Mouse (Mus musculus): ENCODE data around the gene Pip5k1c.

Gene Pip5k1c

DNA sequence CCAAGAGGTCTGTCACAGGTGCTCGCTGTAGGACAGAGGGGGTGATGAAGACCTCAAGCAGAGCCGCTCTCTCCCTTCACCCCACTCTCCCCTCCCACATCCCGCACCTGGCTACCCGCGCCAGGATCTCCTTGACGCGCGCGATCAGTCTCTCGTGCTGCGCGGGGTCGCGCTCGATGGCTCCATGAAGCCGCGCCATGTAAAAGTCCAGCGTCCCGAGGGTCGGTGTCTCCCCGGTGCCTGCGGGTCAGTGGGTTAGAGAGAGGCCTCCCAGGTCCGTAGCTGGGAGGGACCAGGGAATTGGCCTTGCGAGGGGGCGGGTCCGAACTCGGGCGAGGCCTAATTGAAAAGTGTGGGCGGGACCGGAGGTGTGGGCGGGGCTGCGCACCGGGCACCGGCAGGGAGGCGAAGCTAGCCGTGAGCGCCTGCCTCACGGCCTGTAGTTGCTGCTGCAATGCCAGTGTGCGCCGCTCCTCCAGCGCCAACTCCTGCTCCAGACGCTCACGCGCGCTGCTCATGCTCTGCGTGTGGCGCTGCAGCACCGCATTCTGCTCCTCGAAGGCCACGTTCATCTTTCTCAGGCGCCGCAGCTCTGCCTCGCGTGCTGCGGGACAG, 53.8 kb downstream of the Pip5k1c start:
- peak; percentile 79 for DNase-seq (ENCODE audit: low spot score)

DNA sequence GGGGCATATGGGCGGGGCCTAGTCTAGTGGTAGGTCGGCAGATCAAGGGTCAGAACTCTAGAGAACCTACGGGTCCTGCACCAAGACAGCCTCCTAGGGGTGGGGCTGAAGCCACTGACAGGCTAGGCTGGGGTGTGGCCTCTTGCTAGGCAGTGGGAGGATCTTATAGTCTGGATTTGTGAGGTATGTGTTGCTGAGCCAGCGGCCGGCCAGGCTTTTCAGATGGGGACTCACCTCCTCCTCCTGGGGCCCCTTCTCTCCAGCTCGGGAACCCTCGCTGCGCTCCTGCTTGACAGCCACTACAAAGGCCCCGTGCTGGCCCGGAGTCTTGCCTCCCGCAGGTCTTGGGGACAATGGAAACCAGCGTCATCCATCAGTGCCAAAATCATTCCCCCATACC, 56.4 kb downstream of the Pip5k1c start:
- DNase-seq (ENCODE audit: low spot score) = peak; percentile 66

DNA sequence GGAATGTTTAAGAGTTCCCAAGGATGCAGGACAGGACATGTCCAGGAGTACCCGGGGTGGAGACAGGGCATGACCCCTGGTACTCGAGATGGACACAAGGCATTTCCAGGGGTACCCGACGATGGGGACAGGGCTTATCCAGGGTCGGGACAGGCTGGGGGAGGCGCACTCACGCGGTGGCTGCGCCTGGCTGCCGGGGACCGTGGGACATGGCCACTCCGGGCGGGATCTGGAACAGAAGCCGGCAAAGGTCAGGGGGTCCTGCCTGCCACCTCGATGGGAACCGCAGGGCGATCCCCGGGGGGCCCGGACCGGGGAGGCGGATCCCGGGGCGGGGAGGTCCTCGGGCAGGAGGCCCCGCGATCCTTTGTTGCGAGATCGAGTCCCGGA, 57.2 kb downstream of the Pip5k1c start:
- no peak for DNase-seq (ENCODE audit: low spot score)

GRCm38 (mm10) chr10:81350351-81351063, 57.7 kb downstream of the Pip5k1c start, which contains the start of gene Hmg20b:
TSS of gene Hmg20b (minus strand) at chr10:81350480.
- peak; percentile 99 for DNase-seq (ENCODE audit: low spot score)

GRCm38 (mm10) chr10:81351678-81352291, 59.0 kb downstream of the Pip5k1c start:
- DNase-seq (ENCODE audit: low spot score) = no peak

DNA sequence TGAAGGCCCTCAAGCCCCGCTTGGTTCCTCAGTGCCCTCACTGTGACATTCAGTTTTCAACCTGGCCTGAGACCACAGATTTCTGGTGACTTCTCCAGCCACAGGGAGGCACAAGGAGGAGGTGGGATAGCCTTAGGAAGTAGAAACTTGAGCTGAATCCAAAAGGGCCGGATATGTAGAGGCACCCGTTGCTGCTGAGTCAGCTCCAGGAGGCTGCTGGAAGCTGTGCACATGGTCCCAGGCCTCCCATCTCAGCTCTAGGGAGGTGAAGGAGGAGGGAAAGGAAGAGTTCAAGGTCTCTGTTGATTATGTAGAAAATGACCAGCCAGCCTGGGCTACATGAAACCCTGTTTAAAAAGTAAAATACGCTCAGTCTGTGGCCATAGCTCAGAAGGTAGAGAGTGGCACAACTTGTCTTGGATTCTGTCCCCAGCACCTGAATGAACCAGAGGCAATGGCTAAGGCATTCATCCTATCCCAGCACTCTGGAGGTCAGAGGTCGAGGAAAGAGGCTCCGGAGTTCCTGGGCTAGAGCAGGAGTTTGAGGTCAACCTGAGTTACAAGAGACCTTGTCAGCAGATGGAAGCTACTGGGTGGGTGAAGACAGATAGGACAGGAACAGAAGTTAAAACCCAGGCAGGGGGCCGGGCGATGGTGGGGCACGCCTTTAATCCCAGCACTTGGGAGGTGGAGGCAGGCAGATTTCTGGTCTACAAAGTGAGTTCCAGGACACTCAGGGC, 62.1 kb downstream of the Pip5k1c start:
- no peak for DNase-seq (ENCODE audit: low spot score)

DNA sequence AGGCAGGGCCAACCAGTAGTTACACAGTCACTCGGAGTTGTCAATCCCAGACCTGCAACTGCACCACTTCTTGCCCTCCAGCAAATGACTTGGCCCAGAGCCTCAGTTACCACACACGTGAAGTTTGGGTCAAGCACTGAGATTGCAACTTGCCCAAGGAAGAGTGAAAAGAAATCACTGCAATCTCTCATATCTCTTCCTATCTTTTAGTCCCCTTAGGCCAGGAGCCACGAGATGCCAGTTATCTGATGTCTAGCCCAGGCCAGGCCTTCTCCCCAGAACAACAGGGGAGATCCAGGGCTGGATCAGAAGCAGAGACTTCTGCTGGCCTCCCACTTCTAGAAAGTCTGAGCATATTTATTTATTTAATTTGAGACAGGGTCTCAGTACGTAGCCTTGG, 62.8 kb downstream of the Pip5k1c start:
- DNase-seq (ENCODE audit: low spot score) = no peak

DNA sequence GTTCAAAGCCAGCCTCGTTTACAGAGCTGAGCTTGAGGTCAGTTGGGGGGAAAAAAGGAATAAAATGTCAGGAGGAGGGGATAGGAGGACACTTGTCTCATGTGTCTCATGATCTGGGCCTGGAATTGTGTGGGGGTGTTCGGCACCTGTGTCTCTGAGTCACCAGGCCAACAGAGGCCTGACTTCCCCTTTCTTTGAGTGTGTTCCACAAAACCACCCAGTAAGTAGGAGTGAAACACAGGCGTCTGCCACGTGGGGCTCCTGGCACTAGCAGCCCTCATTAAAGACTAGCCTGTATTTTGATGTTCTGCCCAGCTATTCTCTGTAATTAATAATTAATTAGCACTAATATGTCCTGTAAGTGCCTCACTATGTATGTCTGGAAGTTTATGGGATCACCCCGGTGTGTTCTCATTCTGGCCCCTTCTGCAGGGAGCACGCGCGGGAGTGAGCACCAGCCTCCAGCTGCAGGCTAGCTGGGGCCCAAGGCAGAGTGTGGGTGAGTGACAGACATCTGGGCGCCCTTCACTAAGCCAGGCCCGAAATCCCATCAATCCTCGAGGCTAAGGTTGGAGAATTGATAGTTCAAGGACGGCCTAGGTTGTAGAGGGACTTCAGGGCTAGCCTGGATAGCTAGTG, 63.7 kb downstream of the Pip5k1c start:
- no peak for DNase-seq (ENCODE audit: low spot score)

- peak; percentile 93 for DNase-seq (ENCODE audit: low spot score)
Observed at GRCm38 (mm10) chr10:81356991-81357844, 64.5 kb downstream of the Pip5k1c start, which contains the start of gene Mfsd12. TSS of gene Mfsd12 (plus strand) at chr10:81357491.

GRCm38 (mm10) chr10:81358209-81358608, 65.4 kb downstream of the Pip5k1c start:
- no peak for DNase-seq (ENCODE audit: low spot score)

DNA sequence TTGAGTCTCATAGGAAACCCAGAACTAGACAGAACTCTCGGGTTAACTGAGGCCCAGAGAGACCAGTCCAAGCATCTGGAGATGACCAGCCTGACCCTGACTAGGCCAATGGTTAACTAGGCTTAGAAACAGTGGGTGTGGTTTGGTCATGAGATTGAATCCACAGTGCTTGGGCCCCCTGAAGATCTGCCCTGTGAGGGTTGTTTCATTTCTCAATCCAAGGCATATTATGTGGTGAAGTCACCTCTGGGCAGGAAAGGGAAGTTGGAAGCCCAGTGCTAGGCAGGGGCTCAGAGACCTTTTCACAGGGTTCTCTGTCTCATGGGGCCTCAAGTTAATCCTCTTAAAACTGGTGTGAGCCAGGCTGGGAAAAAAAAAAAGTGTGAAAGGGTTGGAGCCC, 66.1 kb downstream of the Pip5k1c start:
- DNase-seq (ENCODE audit: low spot score) = no peak

DNA sequence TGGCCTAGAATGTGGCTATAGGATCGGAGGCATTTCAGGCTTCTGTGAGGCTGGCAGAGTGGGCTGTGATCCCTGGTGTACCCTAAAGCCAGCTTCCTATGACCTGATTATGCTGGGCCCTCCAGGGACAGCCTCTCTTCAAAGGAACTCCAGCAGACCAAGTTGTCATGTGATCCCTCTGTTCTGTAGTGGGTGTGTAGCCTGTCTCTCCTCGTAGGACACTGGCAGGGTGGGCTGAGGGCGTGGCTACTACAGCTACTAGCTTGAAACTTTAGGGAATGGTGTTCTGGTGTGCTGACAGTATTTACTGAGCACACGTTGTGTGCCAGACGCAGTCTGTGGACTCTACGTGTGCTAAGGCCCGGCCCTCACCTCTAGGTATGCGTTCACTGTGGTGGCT, 68.0 kb downstream of the Pip5k1c start:
- DNase-seq (ENCODE audit: low spot score) = no peak

DNA sequence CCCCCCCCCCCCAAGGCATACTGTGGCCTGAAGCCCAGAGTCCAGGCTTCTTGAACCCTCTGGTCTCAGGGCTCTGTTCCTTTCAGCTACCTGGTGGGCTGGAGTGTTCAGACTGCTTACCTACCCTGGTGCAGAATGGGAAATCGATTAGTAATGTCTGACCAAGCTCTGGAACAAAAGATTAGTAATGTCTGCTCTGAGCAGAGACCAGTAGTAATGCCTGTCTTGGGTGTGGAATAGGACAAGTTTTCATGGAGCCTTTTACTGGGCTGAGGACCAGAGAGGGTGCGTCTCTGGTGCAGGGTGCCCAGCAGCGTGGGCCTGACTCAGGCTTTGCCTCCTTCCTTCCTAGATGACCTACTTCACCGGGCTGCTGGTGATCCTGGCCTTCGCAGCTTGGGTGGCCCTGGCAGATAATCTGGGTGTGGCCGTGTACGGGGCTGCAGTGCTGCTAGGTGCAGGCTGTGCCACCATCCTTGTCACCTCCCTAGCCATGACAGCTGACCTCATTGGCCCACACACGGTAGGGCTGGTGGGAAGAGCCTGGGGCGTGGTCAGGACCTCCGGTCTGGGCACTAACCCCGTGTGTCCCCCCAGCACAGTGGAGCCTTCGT, 69.7 kb downstream of the Pip5k1c start:
- no peak for DNase-seq (ENCODE audit: low spot score)

DNA sequence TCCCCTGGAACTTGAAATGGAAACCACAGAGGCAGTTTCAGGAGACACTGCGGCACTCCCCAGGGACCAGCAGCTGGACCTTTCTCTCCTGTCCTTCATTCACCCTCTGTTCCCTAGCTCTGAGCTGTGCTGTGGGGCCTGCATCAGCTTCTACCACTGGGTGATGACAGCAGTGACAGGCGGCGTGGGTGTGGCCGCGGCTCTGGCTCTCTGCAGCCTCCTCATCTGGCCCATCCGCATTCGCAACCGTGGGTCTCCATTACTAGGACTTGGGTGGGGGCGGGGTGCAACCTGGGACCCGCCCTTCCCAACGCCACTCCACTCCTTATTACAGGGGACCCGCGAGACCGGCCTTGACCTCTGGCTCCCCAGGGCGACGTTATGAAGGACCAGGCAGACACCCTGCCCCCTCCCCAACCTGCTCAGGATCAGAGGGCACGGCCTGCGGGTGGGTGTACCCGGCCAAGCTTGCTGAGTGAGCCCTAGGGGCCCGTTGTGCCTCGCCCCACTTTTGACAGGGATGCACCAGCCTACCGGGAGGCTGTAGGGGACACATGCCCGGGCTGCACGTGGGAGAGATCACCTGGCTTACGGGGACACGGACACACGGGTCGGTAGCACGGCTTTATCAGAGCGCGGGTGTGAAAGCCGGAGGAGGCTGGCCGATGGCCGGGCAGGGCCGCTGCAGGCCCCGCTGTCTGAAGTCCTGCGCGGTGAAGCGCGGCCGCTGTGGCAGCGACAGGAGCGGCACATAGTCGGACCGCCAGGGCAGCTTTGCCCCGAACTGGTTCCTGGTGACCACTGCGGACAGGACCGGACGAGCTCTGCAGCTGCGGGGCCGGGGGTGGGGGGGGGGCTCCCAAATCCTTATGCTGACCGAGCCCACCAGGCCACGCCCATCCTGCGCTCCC, 70.9 kb downstream of the Pip5k1c start:
- DNase-seq (ENCODE audit: low spot score) = no peak

- DNase-seq (ENCODE audit: low spot score) = no peak
Observed at GRCm38 (mm10) chr10:81364666-81365065, 71.9 kb downstream of the Pip5k1c start.

- DNase-seq (ENCODE audit: low spot score) = no peak
Observed at GRCm38 (mm10) chr10:81365073-81365472, 72.3 kb downstream of the Pip5k1c start.

DNA sequence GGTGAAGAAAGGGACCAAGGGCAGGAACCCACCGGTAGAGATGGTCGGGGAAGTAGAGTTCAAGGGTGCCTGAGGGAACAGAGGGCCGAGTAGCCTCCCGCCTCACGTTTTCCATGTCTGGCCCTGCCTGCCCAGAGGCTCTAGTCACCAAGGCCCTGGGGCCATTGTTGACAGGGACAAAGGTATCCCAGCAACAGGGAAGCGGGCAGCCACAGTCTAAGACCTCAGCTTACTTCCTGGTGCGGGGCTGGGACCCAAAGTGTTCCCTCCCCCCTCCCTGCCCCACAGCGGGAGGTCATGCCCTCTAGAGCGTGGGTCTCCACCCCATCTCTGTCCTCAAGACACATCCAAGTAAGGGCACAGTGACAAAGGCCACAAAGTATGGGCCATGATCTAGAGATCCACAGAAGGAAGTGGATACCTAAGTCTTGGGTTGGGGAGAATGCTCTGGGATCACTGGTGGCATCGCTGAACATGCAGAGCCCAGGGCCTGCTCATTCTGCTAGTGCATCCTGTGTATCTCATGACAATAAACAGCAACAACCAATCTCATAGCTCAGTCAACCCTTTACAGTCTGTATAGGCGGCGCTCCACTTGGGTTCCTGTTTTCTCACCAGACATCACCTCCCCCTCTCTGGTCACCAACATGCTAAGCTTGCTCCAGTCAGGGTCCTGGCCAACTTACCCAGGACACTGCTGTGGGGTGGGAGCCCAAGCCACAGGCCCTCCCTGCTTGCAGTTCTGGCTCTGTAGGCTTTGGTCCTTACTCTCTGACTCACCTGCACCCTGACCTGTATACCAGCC, 73.1 kb downstream of the Pip5k1c start, which contains the start of gene 4930404N11Rik:
4930404N11Rik (minus strand) TSS at position 145 of the 805 bp plus-strand sequence.
- DNase-seq (ENCODE audit: low spot score) = peak; percentile 82

DNA sequence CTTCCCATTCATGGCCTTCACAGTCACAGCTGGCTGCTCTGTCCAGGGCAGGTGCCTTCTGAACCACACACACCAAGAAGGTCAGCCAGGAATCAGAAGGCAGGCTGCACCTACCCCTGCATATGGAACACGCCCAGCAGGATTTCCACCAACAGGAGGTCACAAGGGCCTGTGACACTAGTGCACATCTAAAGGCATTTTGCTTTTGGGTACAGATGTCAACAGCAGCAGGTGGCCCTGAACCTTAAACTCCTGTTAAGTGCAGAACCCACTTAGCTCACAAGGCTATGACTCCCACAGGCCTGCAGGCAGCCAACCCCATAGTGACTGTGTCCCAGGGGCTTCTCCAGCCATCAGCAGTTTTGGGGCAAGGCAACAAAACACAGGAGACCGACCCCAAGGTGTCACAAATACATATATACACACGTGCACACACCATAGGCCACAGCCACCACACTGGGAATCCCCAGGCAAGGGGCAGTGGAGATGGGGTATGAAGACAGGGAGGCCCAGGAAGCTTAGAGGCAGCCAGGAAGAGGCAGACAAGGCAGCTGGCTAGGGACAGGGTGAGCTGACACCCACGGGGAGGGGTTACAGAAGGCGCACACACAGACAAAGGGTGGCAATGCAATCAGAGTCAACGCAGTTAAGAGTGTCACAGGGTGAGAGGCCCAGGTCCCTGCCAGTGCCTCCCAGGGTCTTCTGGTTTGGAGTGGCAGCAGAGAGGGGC, 73.9 kb downstream of the Pip5k1c start:
- DNase-seq (ENCODE audit: low spot score) = no peak
